Mouse (Mus musculus): ENCODE results near the gene Nck1. TPM values are rescaled to one million over a fixed set of nuclear protein-coding genes. Genes with fewer than 3 reads are reported as not detected.

The Nck1 gene
- 84.5 and 92.5 TPM in 2 replicates for polyA plus RNA-seq (2014; fragmentation: Nextera tagmentation; extraction: Ambion mirVana)

DNA sequence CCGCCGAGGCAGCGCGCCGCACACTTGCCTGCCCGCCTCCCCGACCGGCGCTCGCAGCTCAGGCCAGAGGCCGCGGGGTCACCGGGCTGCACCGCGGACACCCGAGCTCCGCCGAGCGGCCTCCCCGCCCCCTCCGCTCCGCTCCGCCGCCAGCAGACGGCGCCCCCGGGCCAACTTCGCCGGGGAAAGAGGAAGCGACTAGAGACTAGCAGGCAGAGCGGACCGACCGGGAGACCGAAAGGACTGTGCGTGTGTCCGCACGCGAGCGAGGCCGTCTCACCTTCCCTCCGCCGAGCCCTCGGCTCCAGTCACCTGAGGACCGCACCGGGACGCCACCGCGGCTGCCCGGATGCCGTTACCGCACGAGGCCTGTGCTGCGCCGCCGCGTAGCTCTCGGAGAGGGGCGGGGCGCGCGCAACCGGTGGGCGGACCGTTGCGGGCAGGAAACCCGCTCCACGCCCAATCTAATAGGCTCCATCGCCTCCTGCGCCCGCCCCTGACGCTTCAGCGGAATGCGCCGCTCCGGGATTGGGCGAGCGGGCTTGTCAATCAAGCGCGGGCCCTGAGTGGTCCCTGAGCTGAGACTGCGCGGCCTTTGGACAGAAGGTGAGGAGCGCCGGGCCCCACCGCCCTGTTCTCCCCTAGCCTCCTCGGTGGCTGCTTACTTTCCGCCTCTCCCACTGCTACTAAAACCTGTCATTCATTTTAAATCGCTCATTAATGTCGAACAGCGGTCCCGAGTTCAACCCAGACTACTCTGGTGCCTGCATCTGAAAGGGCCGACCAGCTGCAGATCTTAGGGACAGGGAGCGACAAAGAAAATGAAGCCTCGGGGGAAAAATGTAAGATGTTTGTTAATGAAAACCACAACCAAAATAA, at the start of gene Nck1:
Gene Nck1, minus strand, starts transcription at position 420 of the 879 bp plus-strand sequence.
- H3K9ac ChIP-seq (replicated peaks; ENCODE audit: low read length): peak within 1 kb of the TSS; percentile 92
- H3K4me1 ChIP-seq (ENCODE audit: control insufficient read depth, insufficient read depth, low read length): no peaks in the 10 kb centered on the region
- H3K4me2 ChIP-seq (ENCODE audit: low read depth, low read length): peak within 1 kb of the TSS; percentile 61
- ATAC-seq (replicated peaks; ENCODE audit: insufficient number of reproducible peaks, low FRiP score, low TSS enrichment, low read depth): peak; percentile 100
- H3K4me3 ChIP-seq (ENCODE audit: low read depth, low read length): peak within 1 kb of the TSS; percentile 93
- H3K27me3 ChIP-seq (ENCODE audit: control insufficient read depth, insufficient read depth, low read length): no peaks in the 10 kb centered on the region
- no peaks in the 10 kb centered on the region for H3K9me3 ChIP-seq (replicated peaks; ENCODE audit: control insufficient read depth, low read length)
- peak within 1 kb of the TSS; percentile 87 for H3K27ac ChIP-seq (replicated peaks; ENCODE audit: low read depth, low read length)
- under 1% methylated on average over 69 of the region's 93 CpGs for WGBS
- H3K36me3 ChIP-seq (replicated peaks; ENCODE audit: control insufficient read depth, insufficient read depth, low read depth, low read length): no peaks in the 10 kb centered on the region
- peak; percentile 99 for DNase-seq (ENCODE audit: low spot score)

- Histone ChIP-seq H3K4me1 (ENCODE audit: control insufficient read depth, insufficient read depth, low read length) (no peaks in the 10 kb centered on the region), H3K27me3 (ENCODE audit: control insufficient read depth, insufficient read depth, low read length) (no peaks in the 10 kb centered on the region), H3K4me2 (ENCODE audit: low read depth, low read length) (no peak overlapping the region), H3K9ac (replicated peaks; ENCODE audit: low read length) (no peak overlapping the region), H3K9me3 (replicated peaks; ENCODE audit: control insufficient read depth, low read length) (no peaks in the 10 kb centered on the region), H3K27ac (replicated peaks; ENCODE audit: low read depth, low read length) (no peak overlapping the region), H3K36me3 (replicated peaks; ENCODE audit: control insufficient read depth, insufficient read depth, low read depth, low read length) (no peaks in the 10 kb centered on the region), H3K4me3 (ENCODE audit: low read depth, low read length) (no peak overlapping the region)
- DNase-seq (ENCODE audit: low spot score) (no peak), ATAC-seq (replicated peaks; ENCODE audit: insufficient number of reproducible peaks, low FRiP score, low TSS enrichment, low read depth) (no peak)
- 58% methylated on average over 4 of the region's 4 CpGs for WGBS
Measured at GRCm38 (mm10) chr9:100590462-100590861, 44.5 kb upstream of the Nck1 start.

DNA sequence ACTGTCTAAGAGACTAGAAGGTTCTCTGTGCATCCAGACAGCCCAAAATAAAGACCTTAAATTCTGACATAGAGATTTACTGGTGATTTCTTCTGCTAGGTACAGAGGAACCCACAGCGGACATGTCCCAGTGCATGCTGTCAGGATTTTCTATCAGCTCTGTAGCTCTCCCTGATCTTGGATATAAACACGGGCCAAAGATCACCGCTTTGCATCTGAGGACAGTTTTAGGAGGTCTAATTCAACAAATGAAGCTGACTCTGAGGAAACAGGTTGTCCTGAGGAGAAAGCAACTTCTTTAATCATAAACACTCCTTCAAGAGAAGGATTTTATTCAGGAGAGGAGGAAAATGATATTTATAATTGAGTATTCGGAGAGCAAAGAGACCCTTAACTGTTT, 38.1 kb upstream of the Nck1 start:
- 80% methylated on average over 4 of the region's 4 CpGs for WGBS
- Histone ChIP-seq H3K4me1 (ENCODE audit: control insufficient read depth, insufficient read depth, low read length) (no peaks in the 10 kb centered on the region; the same call in 1 of the 2 replicates), H3K4me2 (ENCODE audit: low read depth, low read length) (no peak overlapping the region), H3K27me3 (ENCODE audit: control insufficient read depth, insufficient read depth, low read length) (no peaks in the 10 kb centered on the region), H3K36me3 (replicated peaks; ENCODE audit: control insufficient read depth, insufficient read depth, low read depth, low read length) (no peaks in the 10 kb centered on the region), H3K9ac (replicated peaks; ENCODE audit: low read length) (no peak overlapping the region), H3K4me3 (ENCODE audit: low read depth, low read length) (no peak overlapping the region), H3K27ac (replicated peaks; ENCODE audit: low read depth, low read length) (no peak overlapping the region), H3K9me3 (replicated peaks; ENCODE audit: control insufficient read depth, low read length) (no peaks in the 10 kb centered on the region)
- DNase-seq (ENCODE audit: low spot score): no peak
- no peak for ATAC-seq (replicated peaks; ENCODE audit: insufficient number of reproducible peaks, low FRiP score, low TSS enrichment, low read depth)

- H3K27ac ChIP-seq (replicated peaks; ENCODE audit: low read depth, low read length): no peak overlapping the region
- H3K4me2 ChIP-seq (ENCODE audit: low read depth, low read length): no peak overlapping the region
- no peak for ATAC-seq (replicated peaks; ENCODE audit: insufficient number of reproducible peaks, low FRiP score, low TSS enrichment, low read depth)
- H3K4me1 ChIP-seq (ENCODE audit: control insufficient read depth, insufficient read depth, low read length): no peaks in the 10 kb centered on the region; the same call in 1 of the 2 replicates
- H3K36me3 ChIP-seq (replicated peaks; ENCODE audit: control insufficient read depth, insufficient read depth, low read depth, low read length): no peaks in the 10 kb centered on the region
- no peaks in the 10 kb centered on the region for H3K27me3 ChIP-seq (ENCODE audit: control insufficient read depth, insufficient read depth, low read length)
- no peak overlapping the region for H3K4me3 ChIP-seq (ENCODE audit: low read depth, low read length)
- 78% methylated on average over 13 of the region's 13 CpGs for WGBS
- H3K9ac ChIP-seq (replicated peaks; ENCODE audit: low read length): no peak overlapping the region
- no peaks in the 10 kb centered on the region for H3K9me3 ChIP-seq (replicated peaks; ENCODE audit: control insufficient read depth, low read length)
- no peak for DNase-seq (ENCODE audit: low spot score)
Measured at GRCm38 (mm10) chr9:100582883-100583575, 37.1 kb upstream of the Nck1 start.

- no peak; the same call in 1 of the 2 replicates for ATAC-seq (replicated peaks; ENCODE audit: insufficient number of reproducible peaks, low FRiP score, low TSS enrichment, low read depth)
- peak; percentile 41 for DNase-seq (ENCODE audit: low spot score)
- Histone ChIP-seq H3K27me3 (ENCODE audit: control insufficient read depth, insufficient read depth, low read length) (no peaks in the 10 kb centered on the region), H3K4me3 (ENCODE audit: low read depth, low read length) (no peak overlapping the region), H3K9ac (replicated peaks; ENCODE audit: low read length) (no peak overlapping the region), H3K36me3 (replicated peaks; ENCODE audit: control insufficient read depth, insufficient read depth, low read depth, low read length) (no peaks in the 10 kb centered on the region), H3K27ac (replicated peaks; ENCODE audit: low read depth, low read length) (no peak overlapping the region), H3K4me2 (ENCODE audit: low read depth, low read length) (no peak overlapping the region), H3K4me1 (ENCODE audit: control insufficient read depth, insufficient read depth, low read length) (no peaks in the 10 kb centered on the region; the same call in 1 of the 2 replicates), H3K9me3 (replicated peaks; ENCODE audit: control insufficient read depth, low read length) (no peaks in the 10 kb centered on the region)
- 31% methylated on average over 13 of the region's 13 CpGs for WGBS
Measured at GRCm38 (mm10) chr9:100581543-100582492, 35.9 kb upstream of the Nck1 start.

DNA sequence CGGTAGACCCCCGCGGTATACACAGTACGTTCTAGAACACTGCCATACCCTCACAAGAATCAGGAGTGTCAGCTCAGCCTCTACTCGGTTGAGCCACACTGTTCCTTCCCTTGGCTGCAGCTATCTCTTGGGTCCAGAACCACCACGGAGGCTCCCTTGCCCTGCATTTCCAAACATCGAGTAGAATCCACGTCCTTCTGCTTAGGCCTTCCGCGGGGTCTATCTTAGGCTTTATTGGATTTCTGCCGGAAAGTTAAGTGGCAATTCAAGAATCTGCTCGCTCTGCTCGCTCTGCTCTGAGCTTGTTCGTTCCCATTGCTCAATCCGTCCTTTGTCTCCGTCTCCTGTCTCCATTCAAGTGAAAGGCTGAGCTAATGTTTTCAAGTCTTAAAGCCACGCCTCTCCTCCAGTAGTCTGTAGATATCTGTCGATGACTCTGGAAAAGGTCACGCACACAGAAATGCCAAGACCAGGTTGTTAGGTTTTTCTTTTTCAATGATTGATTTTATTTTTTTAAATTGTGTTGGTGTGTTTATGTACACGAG, 34.3 kb upstream of the Nck1 start:
- Histone ChIP-seq H3K27ac (replicated peaks; ENCODE audit: low read depth, low read length) (no peak overlapping the region), H3K36me3 (replicated peaks; ENCODE audit: control insufficient read depth, insufficient read depth, low read depth, low read length) (no peaks in the 10 kb centered on the region), H3K9me3 (replicated peaks; ENCODE audit: control insufficient read depth, low read length) (no peaks in the 10 kb centered on the region), H3K4me3 (ENCODE audit: low read depth, low read length) (no peak overlapping the region), H3K4me2 (ENCODE audit: low read depth, low read length) (no peak overlapping the region), H3K9ac (replicated peaks; ENCODE audit: low read length) (no peak overlapping the region), H3K4me1 (ENCODE audit: control insufficient read depth, insufficient read depth, low read length) (no peaks in the 10 kb centered on the region; the same call in 1 of the 2 replicates), H3K27me3 (ENCODE audit: control insufficient read depth, insufficient read depth, low read length) (no peaks in the 10 kb centered on the region)
- DNase-seq (ENCODE audit: low spot score) (no peak), ATAC-seq (replicated peaks; ENCODE audit: insufficient number of reproducible peaks, low FRiP score, low TSS enrichment, low read depth) (no peak)
- WGBS: 57% methylated on average over 20 of the region's 20 CpGs

- H3K4me3 ChIP-seq (ENCODE audit: low read depth, low read length): no peak overlapping the region
- H3K9ac ChIP-seq (replicated peaks; ENCODE audit: low read length): no peak overlapping the region
- no peak overlapping the region for H3K4me2 ChIP-seq (ENCODE audit: low read depth, low read length)
- 58% methylated on average over 5 of the region's 5 CpGs for WGBS
- H3K27ac ChIP-seq (replicated peaks; ENCODE audit: low read depth, low read length): no peak overlapping the region
- ATAC-seq (replicated peaks; ENCODE audit: insufficient number of reproducible peaks, low FRiP score, low TSS enrichment, low read depth): no peak
- no peaks in the 10 kb centered on the region for H3K27me3 ChIP-seq (ENCODE audit: control insufficient read depth, insufficient read depth, low read length)
- H3K36me3 ChIP-seq (replicated peaks; ENCODE audit: control insufficient read depth, insufficient read depth, low read depth, low read length): no peaks in the 10 kb centered on the region
- no peaks in the 10 kb centered on the region for H3K9me3 ChIP-seq (replicated peaks; ENCODE audit: control insufficient read depth, low read length)
- H3K4me1 ChIP-seq (ENCODE audit: control insufficient read depth, insufficient read depth, low read length): no peaks in the 10 kb centered on the region; the same call in 1 of the 2 replicates
- no peak for DNase-seq (ENCODE audit: low spot score)
Measured at GRCm38 (mm10) chr9:100573942-100574341, 28.0 kb upstream of the Nck1 start.
